Mouse (Mus musculus) embryo, embryonic 10.5 days (tissue): ENCODE measurements around the gene Ptprg.

Source experiments
- DNase-seq: peaks from one replicate; pipeline ENCODE4 v3.0.0-alpha.2; 2015; ENCODE audit warnings: low spot score

Ptprg gene

DNA sequence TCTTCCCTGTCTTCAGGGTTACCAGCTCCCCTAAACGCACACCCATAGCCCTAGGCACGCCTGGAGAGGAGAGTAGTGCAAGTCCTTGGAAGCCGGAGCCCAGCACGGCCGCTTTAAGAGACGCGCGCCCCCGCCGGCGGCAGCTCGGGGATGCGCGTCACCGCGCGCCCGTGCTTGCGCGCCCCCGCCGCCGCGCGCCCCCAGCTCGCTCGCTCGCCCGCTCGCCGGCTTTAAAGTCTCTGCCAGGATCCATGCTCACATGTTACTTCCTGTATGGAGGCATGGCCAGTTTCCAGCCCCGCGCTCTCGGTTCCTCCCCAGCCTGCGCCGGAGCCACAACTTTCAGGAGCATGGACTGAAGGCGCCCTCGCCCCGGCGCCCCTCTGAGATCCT is at the start of gene Ptprg:
Gene Ptprg, plus strand, starts transcription at position 260 of the 393 bp plus-strand sequence.
- peak; percentile 93 for DNase-seq

DNA sequence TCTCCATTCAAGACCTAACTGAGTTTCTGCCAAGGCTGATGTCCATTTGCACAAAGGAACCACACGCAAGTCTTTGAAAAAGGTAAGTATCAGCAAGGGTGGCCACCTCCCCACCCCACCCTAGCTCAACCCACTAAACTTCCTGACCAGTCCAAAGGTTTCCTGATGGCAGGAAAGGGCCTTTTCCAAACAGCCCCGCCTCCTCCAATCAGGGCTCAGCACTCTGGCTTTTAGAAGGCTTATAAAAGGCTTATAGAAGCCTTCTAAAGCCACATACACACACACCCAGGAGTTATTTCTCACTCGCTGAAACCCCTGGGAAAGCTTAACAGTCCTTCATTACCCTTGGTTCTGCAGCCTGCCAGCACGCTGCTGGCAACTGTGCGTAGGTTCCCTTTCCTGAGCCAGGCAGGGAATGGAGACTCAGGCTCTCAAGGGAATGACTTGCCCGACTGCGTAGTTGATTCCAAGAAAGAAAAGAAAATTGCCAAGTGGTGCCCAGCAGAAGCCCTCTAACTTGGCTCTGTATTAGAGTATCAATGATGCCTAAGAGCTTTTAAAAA is 49.4 kb upstream of the Ptprg start:
- DNase-seq = no peak

DNA sequence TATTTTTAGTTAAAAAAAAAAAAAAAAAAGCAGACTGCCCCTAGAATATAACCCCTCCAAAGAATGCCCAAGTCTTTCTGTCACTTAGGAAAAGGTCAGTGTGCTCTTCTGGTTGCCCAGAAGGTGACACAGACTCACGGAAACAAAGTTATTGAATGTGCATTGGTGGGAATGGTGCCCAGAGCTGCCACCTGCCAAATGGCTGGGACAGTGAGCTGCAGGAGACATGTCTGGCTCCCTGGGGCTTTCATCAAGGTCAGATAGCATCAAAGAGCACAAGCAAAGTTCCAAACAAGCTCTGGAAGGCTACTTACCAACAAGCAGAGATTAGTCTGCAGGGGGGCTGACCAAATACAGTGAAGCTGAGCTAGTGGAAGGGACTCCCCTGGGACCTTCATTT is 43.2 kb upstream of the Ptprg start:
- DNase-seq = no peak

GRCm38 (mm10) chr14:11519171-11519570 is 34.2 kb upstream of the Ptprg start:
- no peak for DNase-seq

DNA sequence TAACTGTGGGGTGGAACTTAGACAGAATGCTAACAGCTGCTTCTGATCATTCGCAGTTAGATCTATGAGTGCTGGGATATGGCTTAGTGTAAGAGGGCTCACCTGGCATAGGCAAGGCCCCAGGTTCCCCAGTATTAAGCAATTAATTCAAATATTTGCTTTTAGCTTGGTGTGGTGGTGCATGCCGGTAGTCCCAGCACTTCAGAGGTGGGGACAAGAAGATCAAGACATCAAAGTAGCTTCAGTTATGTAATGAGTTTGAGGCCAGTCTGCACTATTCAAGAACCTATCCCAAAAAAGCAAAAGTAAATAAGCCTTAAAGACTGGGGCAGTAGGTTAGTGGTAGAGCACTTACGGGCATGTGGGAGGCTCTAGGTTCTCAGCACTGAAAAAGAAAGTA is 30.3 kb upstream of the Ptprg start:
- no peak for DNase-seq

GRCm38 (mm10) chr14:11529591-11529990 is 23.7 kb upstream of the Ptprg start:
- DNase-seq = no peak

GRCm38 (mm10) chr14:11534456-11534855 is 18.9 kb upstream of the Ptprg start:
- peak; percentile 66 for DNase-seq

DNA sequence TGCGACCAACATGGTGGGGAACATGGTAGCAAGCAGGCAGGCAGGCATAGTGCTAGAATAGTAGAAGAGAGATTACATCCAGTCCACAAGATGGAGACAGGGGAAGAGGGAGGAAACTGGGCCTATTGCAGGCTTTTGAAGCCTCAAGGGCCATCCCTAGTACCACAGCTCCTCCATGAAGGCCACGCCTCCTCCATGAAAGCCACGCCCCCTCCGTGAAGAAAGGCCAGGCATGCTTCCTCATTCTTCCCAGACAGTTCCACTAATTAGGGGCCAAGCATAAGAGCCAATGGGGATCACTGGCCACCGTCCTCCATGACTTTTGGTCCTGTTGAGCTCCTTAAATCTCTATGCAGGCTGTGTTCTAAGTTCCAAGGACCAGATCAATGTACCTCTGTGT is 17.2 kb upstream of the Ptprg start:
- DNase-seq = no peak

DNA sequence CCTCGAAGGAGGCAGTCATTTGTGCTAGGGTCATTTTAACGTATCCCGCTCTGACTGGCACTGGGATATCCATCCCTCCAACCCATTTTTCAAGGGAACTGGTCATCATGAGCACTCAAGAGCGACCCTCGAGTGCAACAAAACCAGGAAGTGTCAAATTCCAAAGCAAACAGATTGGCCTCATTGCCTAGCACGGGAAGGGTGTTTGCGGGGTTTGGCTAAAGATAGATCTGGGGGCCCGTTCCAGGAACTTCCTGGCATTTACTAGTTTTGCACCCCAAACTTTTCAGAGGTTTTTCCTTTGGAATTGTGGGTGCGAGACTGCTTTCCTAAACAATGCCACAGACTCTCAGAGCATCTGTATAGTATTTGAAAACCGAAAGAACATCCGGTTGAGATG is 1.4 kb upstream of the Ptprg start:
- peak; percentile 66 for DNase-seq

- DNase-seq = no peak
Observed at GRCm38 (mm10) chr14:11552521-11553272, 635 bp upstream of the Ptprg start.

DNA sequence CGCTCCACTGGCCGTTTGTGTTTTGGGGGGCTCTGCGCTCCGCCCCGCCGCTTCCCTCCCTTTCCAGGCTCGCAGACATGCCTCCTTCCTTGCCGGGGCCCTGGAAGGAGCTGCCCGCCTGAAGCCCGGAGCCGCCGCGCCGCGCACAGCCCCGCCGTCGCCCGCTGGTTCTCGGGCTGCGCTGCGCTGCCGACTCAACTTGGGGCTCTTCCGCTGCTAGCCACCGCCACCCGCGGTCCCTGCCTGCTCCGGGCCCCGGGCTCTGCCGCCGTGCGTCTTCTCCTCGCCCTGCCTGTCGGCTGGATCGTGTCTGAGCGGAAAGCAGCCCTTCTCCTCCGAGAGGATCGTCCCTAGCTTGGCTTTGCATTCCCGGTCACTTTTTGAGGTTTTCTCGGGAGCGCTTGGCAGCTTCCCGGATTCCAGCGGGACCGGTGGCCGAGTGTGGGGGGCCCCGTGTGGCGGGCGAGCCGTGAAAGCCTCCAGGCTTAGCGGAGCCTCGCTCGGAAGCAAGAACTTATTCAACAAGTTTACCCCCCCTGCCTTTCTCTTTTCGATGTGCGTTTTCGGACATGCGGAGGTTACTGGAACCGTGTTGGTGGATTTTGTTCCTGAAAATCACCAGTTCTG is 460 bp downstream of the Ptprg start:
- DNase-seq = no peak

DNA sequence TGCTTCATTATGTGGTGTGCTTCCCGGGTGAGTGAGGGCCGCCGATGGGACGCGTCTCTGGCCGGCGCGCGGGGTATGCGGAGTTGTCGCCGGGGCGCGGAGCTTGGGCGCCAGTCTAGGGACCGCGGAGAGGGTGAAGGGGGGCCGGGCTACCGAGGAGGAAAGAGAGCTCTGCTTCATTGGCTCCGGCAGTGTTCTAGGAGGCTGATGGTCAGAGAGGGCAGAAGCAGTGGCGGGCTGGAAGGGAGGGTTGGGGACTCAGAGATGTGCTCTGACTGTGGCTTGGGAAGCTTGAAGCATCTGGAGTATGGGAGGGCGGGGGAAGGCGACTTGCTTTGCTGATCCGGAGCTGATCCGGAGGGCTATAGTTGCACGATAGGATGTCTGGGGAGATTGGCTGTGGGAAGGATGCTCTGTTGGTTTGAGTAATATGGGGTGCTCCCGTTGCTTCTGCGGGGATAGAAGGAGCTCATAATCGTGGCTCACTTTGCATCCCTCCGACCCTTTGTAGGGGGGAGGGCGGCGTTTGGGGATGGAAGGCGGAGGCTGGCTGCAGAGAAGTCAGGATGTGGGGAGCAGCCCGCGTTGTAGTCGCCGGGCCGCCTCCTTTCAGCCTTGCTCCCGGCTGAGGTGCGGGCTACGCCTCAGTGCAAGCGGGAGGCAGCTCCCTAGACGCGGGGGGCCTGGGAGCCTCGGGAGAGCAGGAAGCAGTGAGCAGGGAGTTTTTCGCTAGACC is 1.1 kb downstream of the Ptprg start:
- peak; percentile 80 for DNase-seq

- peak; percentile 76 for DNase-seq
Observed at GRCm38 (mm10) chr14:11555061-11555501, 1.7 kb downstream of the Ptprg start.

DNA sequence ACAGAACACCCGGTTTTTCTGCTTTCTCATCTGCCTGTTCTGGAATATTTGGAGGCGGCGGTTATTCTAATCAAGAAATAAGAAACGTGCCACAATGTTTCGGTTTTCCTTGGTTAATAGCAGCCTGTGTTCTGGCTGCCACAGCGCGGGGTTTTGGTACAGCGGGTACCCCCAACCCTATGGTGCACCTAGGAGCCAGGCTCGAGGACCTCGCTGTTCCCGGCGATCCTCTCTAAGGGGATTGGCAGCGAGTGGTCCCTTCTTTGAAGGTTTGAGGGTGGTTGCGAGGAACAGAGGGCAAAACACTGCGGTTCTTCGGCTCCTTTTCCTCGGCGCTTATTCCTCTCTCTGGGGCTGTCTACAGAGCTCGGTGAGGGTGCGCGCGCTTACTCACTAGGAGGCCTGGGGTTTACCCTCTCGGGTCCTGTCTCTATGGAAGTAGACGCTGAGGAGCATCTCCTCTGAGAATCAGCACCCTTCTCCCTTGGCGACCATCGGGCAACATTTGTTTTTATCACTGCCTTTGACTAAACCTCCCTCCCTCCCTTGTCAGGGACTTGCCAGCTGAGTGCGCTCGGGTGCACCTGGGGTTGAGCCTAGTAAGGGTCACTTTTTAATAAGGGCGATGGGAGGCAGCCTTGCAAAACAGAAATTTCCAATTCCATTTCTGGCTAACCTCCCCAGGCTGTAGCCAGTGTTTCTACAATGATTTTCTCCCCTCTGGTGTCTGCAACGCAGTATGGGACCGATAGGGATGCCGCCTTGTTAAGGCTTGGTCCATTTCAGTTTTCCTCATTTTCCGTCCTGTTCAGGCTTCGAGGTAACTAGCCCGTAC is 2.4 kb downstream of the Ptprg start:
- DNase-seq = peak; percentile 52

GRCm38 (mm10) chr14:11556356-11557130 is 3.2 kb downstream of the Ptprg start:
- DNase-seq = peak; percentile 69

GRCm38 (mm10) chr14:11558496-11558895 is 5.2 kb downstream of the Ptprg start:
- no peak for DNase-seq

- no peak for DNase-seq
Observed at GRCm38 (mm10) chr14:11560641-11561232, 7.4 kb downstream of the Ptprg start.

DNA sequence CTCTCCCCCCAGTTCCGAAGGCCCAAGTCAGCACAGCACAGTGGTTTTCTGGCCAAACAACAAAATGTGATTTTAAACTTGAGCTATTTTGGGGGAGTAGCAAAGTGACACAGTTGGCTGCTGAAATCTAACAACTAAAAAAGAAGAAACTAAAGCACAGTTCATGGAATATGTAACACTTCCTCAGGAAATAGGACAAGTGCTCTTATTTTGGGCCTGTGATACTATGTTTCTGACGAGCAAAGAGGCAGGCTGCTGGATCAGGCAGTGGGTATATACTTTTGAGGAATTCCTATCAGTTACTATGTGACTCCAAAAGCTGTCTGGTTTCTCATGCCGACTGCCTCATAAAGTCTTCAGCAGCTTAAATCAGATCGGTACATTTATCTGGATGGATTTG is 8.1 kb downstream of the Ptprg start:
- DNase-seq = no peak

GRCm38 (mm10) chr14:11562870-11563269 is 9.5 kb downstream of the Ptprg start:
- DNase-seq = no peak

DNA sequence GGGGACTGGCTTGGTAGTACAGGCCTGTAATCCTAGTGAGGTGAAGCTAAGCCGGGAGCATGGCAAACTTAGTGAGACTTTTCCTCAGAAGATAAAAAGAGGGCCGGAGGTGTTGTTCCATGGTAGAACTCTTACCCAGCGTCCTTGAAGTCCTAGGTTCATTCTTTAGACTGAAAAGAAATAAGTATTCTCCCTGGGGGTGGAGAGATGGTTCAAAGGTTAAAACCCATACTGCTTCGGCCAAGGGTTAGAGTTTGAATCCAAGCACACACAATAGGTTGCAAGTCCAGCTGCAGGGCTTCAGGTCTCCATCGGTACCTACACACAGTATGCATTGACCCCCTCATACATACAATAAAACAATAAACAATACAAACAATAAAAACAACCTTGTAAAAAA is 10.3 kb downstream of the Ptprg start:
- DNase-seq = no peak

DNA sequence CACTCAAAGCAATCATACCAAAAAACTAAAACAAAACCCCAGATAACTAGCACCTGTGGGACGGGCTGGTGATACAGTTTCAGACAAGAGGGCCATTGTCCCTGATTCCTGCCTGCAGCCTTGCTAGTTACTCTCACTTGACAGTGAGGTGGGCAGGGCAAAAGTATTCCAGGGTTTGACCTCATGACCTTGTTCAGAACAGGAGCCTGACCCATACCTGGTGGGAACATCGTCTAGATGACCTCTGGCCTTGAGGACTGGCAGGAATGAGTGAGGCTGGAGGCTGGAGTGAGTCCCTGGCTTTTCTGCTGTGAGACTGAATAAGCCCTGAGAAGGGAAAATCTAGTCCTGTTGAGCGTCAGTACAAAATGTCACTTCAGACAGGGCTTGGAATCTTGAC is 11.1 kb downstream of the Ptprg start:
- DNase-seq = no peak
